Mouse (Mus musculus) 416B (cell line): ENCODE measurements around the gene Leo1.
"Not testable (repeated sequence)": the region's sequence is repeated elsewhere in the genome, so short reads cannot be mapped to it uniquely, and the experiment has no call there.

ENCODE experiments used
- DNase-seq: peaks from one replicate; pipeline ENCODE4 v3.0.0; 2011; ENCODE audit warnings: low read depth

Gene Leo1

GRCm38 (mm10) chr9:75425796-75426391 is 15.4 kb upstream of the Leo1 start:
- DNase-seq: peak; percentile 90

GRCm38 (mm10) chr9:75427366-75428273 is 13.7 kb upstream of the Leo1 start:
- peak; percentile 54 for DNase-seq

GRCm38 (mm10) chr9:75428274-75428600 is 13.1 kb upstream of the Leo1 start:
- DNase-seq: no peak

- peak; percentile 75 for DNase-seq
These were observed 12.3 kb upstream of the Leo1 start for GRCm38 (mm10) chr9:75429040-75429439.

- no peak for DNase-seq
These were observed 11.7 kb upstream of the Leo1 start for GRCm38 (mm10) chr9:75429657-75430056.

GRCm38 (mm10) chr9:75430822-75431621 is 10.3 kb upstream of the Leo1 start:
- DNase-seq: peak; percentile 98

- peak; percentile 56 for DNase-seq
These were observed 8.6 kb upstream of the Leo1 start for GRCm38 (mm10) chr9:75432694-75433093.

- DNase-seq: peak; percentile 92
These were observed 7.0 kb upstream of the Leo1 start for GRCm38 (mm10) chr9:75434172-75434793.

GRCm38 (mm10) chr9:75434872-75435271 is 6.5 kb upstream of the Leo1 start:
- DNase-seq: peak; percentile 47

GRCm38 (mm10) chr9:75435291-75435690 is 6.0 kb upstream of the Leo1 start:
- no peak for DNase-seq

GRCm38 (mm10) chr9:75435918-75436317 is 5.4 kb upstream of the Leo1 start:
- peak; percentile 96 for DNase-seq

GRCm38 (mm10) chr9:75437653-75438385 is 3.5 kb upstream of the Leo1 start:
- peak; percentile 89 for DNase-seq

GRCm38 (mm10) chr9:75441691-75442131 is 387 bp downstream of the Leo1 start:
- DNase-seq: no peak

- DNase-seq: no peak
These were observed 3.7 kb downstream of the Leo1 start for GRCm38 (mm10) chr9:75444981-75445380.

GRCm38 (mm10) chr9:75446574-75446973 is 5.2 kb downstream of the Leo1 start:
- DNase-seq: not testable (repeated sequence)

- DNase-seq: no peak
These were observed 6.7 kb downstream of the Leo1 start for GRCm38 (mm10) chr9:75448021-75448420.

- no peak for DNase-seq
These were observed 12.7 kb downstream of the Leo1 start for GRCm38 (mm10) chr9:75453994-75454393.

- no peak for DNase-seq
These were observed 14.4 kb downstream of the Leo1 start for GRCm38 (mm10) chr9:75455684-75456083.

- no peak for DNase-seq
These were observed 21.8 kb downstream of the Leo1 start for GRCm38 (mm10) chr9:75463050-75463660.

- DNase-seq: no peak
These were observed 24.5 kb downstream of the Leo1 start for GRCm38 (mm10) chr9:75465856-75466255.

- peak; percentile 56 for DNase-seq
These were observed 25.3 kb downstream of the Leo1 start for GRCm38 (mm10) chr9:75466641-75467040.
